ENCODE assay signal across 24 mouse cellular contexts in the genomic region with DNA sequence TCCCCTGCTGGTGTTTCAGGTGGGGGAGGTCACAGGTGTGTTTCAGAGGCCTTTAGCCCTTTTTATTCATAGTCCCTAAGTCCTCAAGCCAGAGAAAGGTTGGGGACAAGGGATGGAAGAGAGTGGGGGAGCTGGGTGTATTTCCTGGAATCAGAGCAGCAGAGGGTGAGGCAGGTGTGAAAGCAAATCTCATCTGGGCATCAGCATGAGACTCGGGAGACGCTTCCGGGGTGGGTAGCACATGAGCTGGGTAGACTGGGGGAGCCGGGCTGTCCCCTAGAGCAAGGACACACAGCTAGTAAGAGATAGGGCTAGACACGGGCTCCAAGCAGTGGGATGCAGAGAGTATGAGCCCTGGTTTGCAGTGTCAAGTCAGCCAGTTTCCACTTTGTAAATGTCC. TPM values are rescaled to one million over a fixed set of nuclear protein-coding genes. Genes with fewer than 3 reads are reported as not detected.
DNase-seq lines count a peak whose midpoint lies in the region; ATAC-seq and TF ChIP-seq lines count a peak whose summit lies in the region.
"Had no signal": no experiment of that assay in that cellular context is flagged by ENCODE, and none has a peak within 500 bp of the region (broad histone marks: within the 10 kb centered on the region; RNA-seq: fewer than 3 reads in every experiment).

No protein-coding gene starts in this region.

- no peak overlapping the region for H3K4me3 ChIP-seq in layer of hippocampus, adult 2 months
- H3K4me3 ChIP-seq: embryonic facial prominence, embryonic 15.5 days; erythroblast, embryonic 14.5 days; forebrain, embryonic 10.5 days; heart, adult 2 months; heart, embryonic 15.5 days; hindbrain, embryonic 13.5 days had no signal

- H3K27ac ChIP-seq in layer of hippocampus, adult 2 months: no peak overlapping the region
- H3K27ac ChIP-seq: embryonic facial prominence, embryonic 15.5 days; forebrain, embryonic 10.5 days; heart, adult 2 months; heart, embryonic 15.5 days; hindbrain, embryonic 13.5 days had no signal

- no peak for TF ChIP-seq CTCF in layer of hippocampus, adult 2 months (conservative IDR thresholded peaks at IDR 0.05)

- peak; percentile 66 for DNase-seq in CD4-positive helper T cell, adult 2 months (ENCODE audit: low read depth, low spot score)
- peak; percentile 60 for DNase-seq in CD4-positive, CD25-positive, alpha-beta regulatory T cell, adult 2 months (ENCODE audit: low read depth, low spot score)
- DNase-seq in induced T-regulatory cell, adult 2 months (ENCODE audit: low read depth): peak; percentile 79
- DNase-seq in thymus, postnatal 0 days (ENCODE audit: low spot score): peak; percentile 49
- DNase-seq in frontal cortex, postnatal 25 days (ENCODE audit: low spot score in 2 of 2): no peak
- DNase-seq in layer of hippocampus, adult 2 months (ENCODE audit: low spot score in 2 of 2): no peak
- no peak for DNase-seq in gastrocnemius, postnatal 25 days
- DNase-seq: adrenal gland, adult 8-10 months; adrenal gland, postnatal 36 days; cerebellum, adult 2 months; cerebellum, postnatal 10 days; embryo, embryonic 11 days; gastrocnemius, postnatal 10 days; heart, adult 2 months; heart, postnatal 14 days had no signal

- ATAC-seq in frontal cortex, adult (ENCODE audit: low TSS enrichment): no peak
- ATAC-seq: forebrain, embryonic 14.5 days; Patski had no signal

RNA-seq across cellular contexts. Expression of a gene that starts 16.7 kb away (rescaled TPM):
- 4.8 and 7.9 TPM in 2 replicates for polyA plus RNA-seq in thymus, postnatal 0 days (2015; fragmentation: Nextera tagmentation; extraction: Ambion mirVana)
- not detected for total RNA-seq in layer of hippocampus, adult 2 months (2021)
- under 1 TPM in 1 of 2 experiments, not detected in 1; 0.11 TPM for total RNA-seq in gastrocnemius, postnatal 25 days (2021)
- polyA plus RNA-seq: cerebellum, adult 2 months; forebrain, embryonic 14.5 days; heart, embryonic 11.5 days had no signal

Comparison
In these comparisons a context has a peak if more than half of its experiments do, and no peak if none do; other contexts are left out.
1. DNase-seq: peak in CD4-positive helper T cell, adult 2 months (single experiment), CD4-positive, CD25-positive, alpha-beta regulatory T cell, adult 2 months (single experiment), induced T-regulatory cell, adult 2 months (single experiment) and thymus, postnatal 0 days (single experiment); none in frontal cortex, postnatal 25 days (0 of 2), layer of hippocampus, adult 2 months (0 of 2) and gastrocnemius, postnatal 25 days (single experiment).